Mouse (Mus musculus): ENCODE measurements around the gene Vps18. TPM values are rescaled to one million over a fixed set of nuclear protein-coding genes. Genes with fewer than 3 reads are reported as not detected.
A peak's percentile ranks its signal among the peaks of the same experiment; 100 is the strongest.

The Vps18 gene
- total RNA-seq, 2 experiments from 2014 or later, result 13.4 to 13.7 TPM

GRCm38 (mm10) chr2:119287372-119287771 lies 1.2 kb upstream of the Vps18 start:
- no peak for DNase-seq
- intact Hi-C loops (cut with DNase I), result loop anchor here (5.0 kb wide), 1 partner anchor 255 kb away; the partner anchor contains the start of gene Rpusd2

- peak in 1 of 2 experiments; percentile 39 for DNase-seq
- intact Hi-C loops (cut with DNase I), result loop anchor here (5.0 kb wide), 1 partner anchor 257 kb away; the partner anchor contains the start of gene Rpusd2
These were observed 475 bp downstream of the Vps18 start for GRCm38 (mm10) chr2:119289014-119289416.

GRCm38 (mm10) chr2:119292281-119292680 lies 3.7 kb downstream of the Vps18 start:
- intact Hi-C loops (cut with DNase I), result no loop called here
- DNase-seq, result no peak

- DNase-seq, result no peak
- intact Hi-C loops (cut with DNase I), result no loop called here
These were observed 4.3 kb downstream of the Vps18 start for GRCm38 (mm10) chr2:119292852-119293251.

GRCm38 (mm10) chr2:119293311-119293710 lies 4.8 kb downstream of the Vps18 start:
- no peak for DNase-seq
- intact Hi-C loops (cut with DNase I), result no loop called here

- intact Hi-C loops (cut with DNase I), result no loop called here
- DNase-seq, result no peak
These were observed 5.3 kb downstream of the Vps18 start for GRCm38 (mm10) chr2:119293776-119294390.

- intact Hi-C loops (cut with DNase I), result no loop called here
These were observed 5.9 kb downstream of the Vps18 start for GRCm38 (mm10) chr2:119294411-119294810.

GRCm38 (mm10) chr2:119296756-119297155 lies 8.2 kb downstream of the Vps18 start:
- no peak for DNase-seq
- intact Hi-C loops (cut with DNase I), result no loop called here

More at GRCm38 (mm10) chr2:119294411-119294810, 5.9 kb downstream of the Vps18 start:
- no peak for DNase-seq

GRCm38 (mm10) chr2:119297506-119297905 lies 9.0 kb downstream of the Vps18 start:
- no peak for DNase-seq
- intact Hi-C loops (cut with DNase I), result no loop called here

- DNase-seq, result peak; percentile 76 to 87
- intact Hi-C loops (cut with DNase I), result loop anchor here (1.0 to 2.0 kb wide), 3 partner anchors 115 to 222 kb away; no protein-coding TSS in a partner anchor
These were observed 9.8 kb downstream of the Vps18 start for GRCm38 (mm10) chr2:119298330-119298729.

GRCm38 (mm10) chr2:119298839-119299238 lies 10.3 kb downstream of the Vps18 start:
- DNase-seq, result no peak
- intact Hi-C loops (cut with DNase I), result loop anchor here (1.0 to 2.0 kb wide), 3 partner anchors 114 to 222 kb away; no protein-coding TSS in a partner anchor

GRCm38 (mm10) chr2:119299981-119300818 lies 11.7 kb downstream of the Vps18 start:
- intact Hi-C loops (cut with DNase I), result loop anchor here (1.0 to 2.0 kb wide), 3 partner anchors 25 to 221 kb away; partner anchors contain the start of gene Dll4
- DNase-seq, result peak; percentile 91 to 94

GRCm38 (mm10) chr2:119300819-119301493 lies 12.4 kb downstream of the Vps18 start:
- DNase-seq, result peak; percentile 59 to 69

GRCm38 (mm10) chr2:119302876-119303275 lies 14.3 kb downstream of the Vps18 start:
- DNase-seq, result no peak
- intact Hi-C loops (cut with DNase I), result no loop called here

More at GRCm38 (mm10) chr2:119300819-119301493, 12.4 kb downstream of the Vps18 start:
- intact Hi-C loops (cut with DNase I), result loop anchor here (1.0 kb wide), 3 partner anchors 10 to 36 kb away; partner anchors contain the start of gene Dll4

- no peak for DNase-seq
- intact Hi-C loops (cut with DNase I), result no loop called here
These were observed 15.9 kb downstream of the Vps18 start for GRCm38 (mm10) chr2:119304391-119304790.

- intact Hi-C loops (cut with DNase I), result no loop called here
These were observed 16.3 kb downstream of the Vps18 start for GRCm38 (mm10) chr2:119304798-119305208.

GRCm38 (mm10) chr2:119311544-119311943 lies 23.0 kb downstream of the Vps18 start:
- peak; percentile 50 to 62 for DNase-seq
- intact Hi-C loops (cut with DNase I), result loop anchor here (1.0 kb wide), 1 partner anchor 10 kb away; no protein-coding TSS in a partner anchor

More at GRCm38 (mm10) chr2:119304798-119305208, 16.3 kb downstream of the Vps18 start:
- DNase-seq, result peak; percentile 65 to 68

- no peak for DNase-seq
- intact Hi-C loops (cut with DNase I), result no loop called here
These were observed 23.9 kb downstream of the Vps18 start for GRCm38 (mm10) chr2:119312380-119312958.

GRCm38 (mm10) chr2:119313780-119314479 lies 25.4 kb downstream of the Vps18 start:
- intact Hi-C loops (cut with DNase I), result no loop called here
- no peak for DNase-seq
